Mouse (Mus musculus) embryo, embryonic 10.5 days (tissue): ENCODE measurements at regions not wholly inside any gene's neighbourhood (a gene's known extent, or its start where the extent isn't known, plus 50 kb on each side); places are given as distances from the start of the nearest gene placed in this dataset.
A peak's percentile ranks its signal among the peaks of the same experiment; 100 is the strongest.

Experiments used
- DNase-seq: peaks from one replicate; pipeline ENCODE4 v3.0.0-alpha.2; 2015; ENCODE audit warnings: low spot score

- DNase-seq, result no peak
These were observed 428.0 kb upstream of the Sphkap start for GRCm38 (mm10) chr1:83835965-83836364.

GRCm38 (mm10) chr1:83832946-83833345 lies 424.9 kb upstream of the Sphkap start:
- no peak for DNase-seq

- DNase-seq, result no peak
These were observed 424.0 kb upstream of the Sphkap start for GRCm38 (mm10) chr1:83831900-83832535.

- DNase-seq, result no peak
These were observed 422.1 kb upstream of the Sphkap start for GRCm38 (mm10) chr1:83830025-83830645.

GRCm38 (mm10) chr1:83811162-83811561 lies 403.2 kb upstream of the Sphkap start:
- DNase-seq, result peak; percentile 43

- no peak for DNase-seq
These were observed 400.4 kb upstream of the Sphkap start for GRCm38 (mm10) chr1:83808432-83808831.

- DNase-seq, result no peak
These were observed 395.5 kb upstream of the Sphkap start for GRCm38 (mm10) chr1:83803345-83804041.

GRCm38 (mm10) chr1:83801759-83802158 lies 393.8 kb upstream of the Sphkap start:
- DNase-seq, result no peak

GRCm38 (mm10) chr1:83796961-83797891 lies 389.2 kb upstream of the Sphkap start:
- peak; percentile 1 for DNase-seq

GRCm38 (mm10) chr1:83777151-83777550 lies 369.2 kb upstream of the Sphkap start:
- DNase-seq, result no peak

- no peak for DNase-seq
These were observed 363.2 kb upstream of the Sphkap start for GRCm38 (mm10) chr1:83771160-83771559.

GRCm38 (mm10) chr1:83761499-83761898 lies 353.5 kb upstream of the Sphkap start:
- no peak for DNase-seq

- DNase-seq, result no peak
These were observed 348.9 kb upstream of the Sphkap start for GRCm38 (mm10) chr1:83756866-83757265.

GRCm38 (mm10) chr1:83755336-83755735 lies 347.3 kb upstream of the Sphkap start:
- DNase-seq, result no peak

GRCm38 (mm10) chr1:83752976-83753375 lies 345.0 kb upstream of the Sphkap start:
- DNase-seq, result no peak

- DNase-seq, result peak; percentile 34
These were observed 341.0 kb upstream of the Sphkap start for GRCm38 (mm10) chr1:83748974-83749373.

GRCm38 (mm10) chr1:83748061-83748460 lies 340.1 kb upstream of the Sphkap start:
- peak; percentile 23 for DNase-seq

GRCm38 (mm10) chr1:83747412-83747811 lies 339.4 kb upstream of the Sphkap start:
- DNase-seq, result no peak

- peak; percentile 86 for DNase-seq
These were observed 338.0 kb upstream of the Sphkap start for GRCm38 (mm10) chr1:83746036-83746435.

GRCm38 (mm10) chr1:83736428-83737117 lies 328.6 kb upstream of the Sphkap start:
- peak; percentile 69 for DNase-seq

- no peak for DNase-seq
These were observed 323.7 kb upstream of the Sphkap start for GRCm38 (mm10) chr1:83731682-83732081.

- DNase-seq, result no peak
These were observed 320.8 kb upstream of the Sphkap start for GRCm38 (mm10) chr1:83728810-83729209.
